Mouse (Mus musculus): ENCODE measurements around the gene Ifit1bl1.
"Not testable (repeated sequence)": the region's sequence is repeated elsewhere in the genome, so short reads cannot be mapped to it uniquely, and the experiment has no call there.

Gene Ifit1bl1

GRCm38 (mm10) chr19:34601888-34602287, at the start of gene Ifit1bl1:
Gene Ifit1bl1, minus strand, starts transcription at chr19:34601956.
- not testable (repeated sequence) for DNase-seq

DNA sequence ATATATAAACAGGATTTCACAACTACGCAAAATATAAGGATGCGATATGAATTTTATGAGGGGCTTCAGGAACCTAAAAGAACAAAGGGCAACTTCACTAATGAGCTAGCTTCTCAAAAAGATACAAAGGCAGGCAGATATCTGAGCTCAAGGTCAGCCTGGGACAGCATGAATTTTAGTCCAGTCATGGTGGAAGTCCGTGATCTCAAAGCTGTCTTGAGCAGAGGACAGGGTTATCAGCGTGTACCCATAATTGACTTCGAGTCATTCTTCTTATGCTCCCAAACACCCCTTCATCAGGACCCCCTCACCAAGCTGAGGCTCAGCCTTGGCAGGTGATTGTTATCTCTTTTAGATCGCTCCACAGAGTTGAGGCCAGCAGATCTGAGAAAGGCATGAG, 49.2 kb upstream of the Ifit1bl1 start:
- DNase-seq, result no peak

DNA sequence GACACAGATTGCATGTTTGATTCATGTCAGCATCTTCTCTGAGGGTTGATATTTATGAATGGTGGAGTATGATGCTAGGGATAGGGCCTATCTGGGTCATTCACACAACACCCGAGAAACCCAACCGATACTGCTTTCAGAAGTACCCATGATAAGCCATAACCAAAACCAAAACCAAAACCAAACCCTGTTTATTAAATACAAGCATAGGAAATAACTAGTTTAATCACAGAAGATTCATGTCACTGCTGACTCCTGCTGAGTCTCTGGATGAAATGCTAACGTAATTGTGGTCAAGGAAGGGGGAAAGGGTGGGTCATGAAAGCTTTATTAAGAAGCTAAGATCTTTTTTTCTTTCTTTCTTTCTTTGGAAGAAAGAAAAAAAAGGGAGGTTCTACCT, 48.5 kb upstream of the Ifit1bl1 start:
- no peak for DNase-seq

GRCm38 (mm10) chr19:34647630-34648029, 45.9 kb upstream of the Ifit1bl1 start:
- not testable (repeated sequence) for DNase-seq

GRCm38 (mm10) chr19:34642616-34643015, 40.9 kb upstream of the Ifit1bl1 start:
- no peak for DNase-seq

GRCm38 (mm10) chr19:34640623-34641022, 38.9 kb upstream of the Ifit1bl1 start, which contains the start of the genes Ifit1bl2 and Ifit1:
Gene Ifit1bl2, minus strand, starts transcription at chr19:34640743.
Gene Ifit1, plus strand, starts transcription at chr19:34640871.
- DNase-seq, result no peak

DNA sequence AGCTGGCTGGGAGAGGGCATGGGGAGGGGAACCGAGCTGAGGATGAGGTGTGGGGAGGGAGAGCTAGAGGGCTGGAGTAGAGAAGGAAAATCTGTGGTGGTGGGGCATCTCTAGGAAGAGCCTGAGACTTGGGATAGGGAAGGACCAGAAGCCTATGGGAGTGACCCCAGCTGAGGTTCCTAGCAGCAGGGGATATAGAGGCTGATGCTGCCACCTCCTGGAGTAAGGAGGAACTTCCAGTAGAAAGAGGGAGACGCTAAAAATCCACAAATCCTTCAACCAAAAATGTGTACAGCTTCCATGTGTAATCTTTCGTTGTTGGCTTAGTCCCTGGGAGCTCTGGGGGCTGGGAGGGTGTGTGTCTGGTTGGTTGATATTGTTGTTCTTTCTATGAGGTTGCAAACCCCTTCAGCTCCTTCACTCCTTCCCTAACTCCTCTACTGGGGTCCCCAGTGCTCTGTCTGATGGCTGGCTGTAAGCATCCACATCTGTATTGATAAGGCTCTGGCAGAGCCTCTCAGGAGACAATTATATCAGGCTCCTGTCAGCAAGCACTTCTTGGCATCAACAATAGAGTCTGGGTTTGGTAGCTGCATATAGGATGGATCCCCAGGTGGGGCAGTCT, 35.3 kb upstream of the Ifit1bl1 start:
- DNase-seq, result peak; percentile 52

GRCm38 (mm10) chr19:34633484-34633883, 31.7 kb upstream of the Ifit1bl1 start:
- no peak for DNase-seq

GRCm38 (mm10) chr19:34631487-34631886, 29.7 kb upstream of the Ifit1bl1 start:
- no peak for DNase-seq

DNA sequence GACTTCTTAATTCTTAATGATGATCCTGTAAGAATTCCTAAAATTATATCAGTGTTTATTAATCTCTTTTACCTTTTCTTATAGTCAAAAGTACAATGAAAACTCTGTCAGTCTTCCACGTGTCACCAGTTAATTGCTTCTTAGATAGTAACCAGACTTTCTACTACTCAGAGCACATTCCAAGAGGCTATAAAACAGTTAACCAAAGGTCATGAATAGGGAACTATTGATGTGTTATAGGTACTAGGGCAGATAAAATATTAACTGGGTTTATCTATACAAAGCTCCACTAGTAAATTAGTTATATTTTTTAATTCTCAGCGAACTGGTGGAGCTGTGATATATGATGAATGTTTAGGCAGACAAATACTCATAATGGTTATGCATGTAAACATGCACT, 25.7 kb upstream of the Ifit1bl1 start:
- no peak for DNase-seq

- DNase-seq, result no peak
Observed at GRCm38 (mm10) chr19:34624663-34625062, 22.9 kb upstream of the Ifit1bl1 start.

GRCm38 (mm10) chr19:34623781-34624180, 22.0 kb upstream of the Ifit1bl1 start:
- no peak for DNase-seq

DNA sequence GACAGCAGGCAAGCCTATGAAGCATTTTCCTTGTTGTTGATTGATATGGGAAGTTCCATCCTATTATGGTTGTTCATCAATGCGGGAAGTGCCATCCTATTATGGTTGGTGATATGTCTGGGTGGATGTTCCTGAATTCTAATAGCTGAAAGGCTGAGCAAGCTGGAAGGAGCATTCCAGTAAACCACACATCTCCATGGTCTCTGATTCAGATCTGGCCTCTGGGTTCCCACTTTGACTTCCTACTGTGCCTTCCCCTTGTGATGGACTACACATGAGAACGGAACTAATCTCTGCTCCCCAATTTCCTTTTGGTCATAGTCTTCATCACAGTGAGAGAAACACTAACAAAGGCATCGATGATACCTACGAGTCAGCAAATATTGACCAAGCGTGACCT, 19.1 kb upstream of the Ifit1bl1 start:
- no peak for DNase-seq

GRCm38 (mm10) chr19:34612243-34613001, 10.7 kb upstream of the Ifit1bl1 start:
- DNase-seq, result not testable (repeated sequence)

DNA sequence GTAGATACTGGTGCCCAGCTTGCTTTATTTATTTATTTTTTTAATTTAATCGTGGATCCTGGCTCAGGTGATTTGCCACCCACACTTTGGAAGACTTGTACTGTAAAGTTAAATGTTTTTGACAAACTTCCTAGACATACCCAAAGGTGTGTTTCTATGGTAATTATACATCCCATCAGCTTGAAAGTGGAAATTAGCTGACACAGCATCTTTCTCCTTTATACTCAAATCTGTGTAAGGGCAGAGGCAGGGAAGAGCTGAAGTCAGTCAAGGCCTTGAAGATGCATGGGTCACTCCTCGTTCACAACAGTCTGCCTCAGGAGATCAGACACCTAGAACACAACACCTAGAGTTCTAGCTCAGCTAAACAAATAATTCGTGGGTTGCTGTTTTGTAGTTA, 8.4 kb upstream of the Ifit1bl1 start:
- DNase-seq, result not testable (repeated sequence)

DNA sequence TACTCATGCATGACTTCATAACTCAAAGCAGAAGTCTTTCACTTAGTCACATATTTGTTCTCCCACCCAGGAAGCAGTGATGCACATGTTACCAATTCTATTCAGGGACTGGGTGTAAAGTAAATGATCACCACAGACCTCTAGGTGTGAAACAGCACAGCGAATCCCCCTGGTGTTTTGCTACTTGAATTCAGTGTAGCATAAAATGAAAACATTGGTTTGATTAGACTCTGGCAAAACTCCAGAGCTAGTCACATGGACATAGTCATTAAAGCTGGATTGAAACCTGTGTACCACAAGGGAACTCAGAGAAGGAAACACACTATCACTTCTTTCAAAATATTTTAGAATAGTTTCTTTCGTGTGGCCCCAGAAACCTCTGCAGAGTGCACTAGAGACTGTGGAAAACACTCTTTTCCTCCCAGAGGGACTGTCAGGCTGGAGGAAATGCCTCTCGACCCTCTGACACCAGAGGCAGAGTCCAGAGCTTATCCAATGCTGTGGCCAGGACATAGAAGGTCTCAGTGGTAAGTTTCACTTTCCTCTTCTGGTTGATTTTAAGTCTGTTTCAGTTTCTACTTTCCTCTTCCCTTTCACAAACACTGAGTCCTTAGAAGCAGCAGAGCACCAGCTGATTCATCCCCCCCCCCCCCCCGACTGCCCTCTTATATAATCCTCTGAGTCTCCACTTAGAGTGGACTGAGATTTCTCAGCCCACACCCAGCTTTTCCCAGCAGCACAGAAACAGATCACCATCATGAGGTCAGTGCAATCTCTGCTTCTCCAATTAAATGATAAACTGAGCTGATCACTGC, 5.7 kb upstream of the Ifit1bl1 start, which contains the start of gene Ifit3b:
TSS of gene Ifit3b (plus strand) at position 734 of the 815 bp plus-strand sequence.
- DNase-seq, result peak; percentile 25

GRCm38 (mm10) chr19:34605472-34605871, 3.7 kb upstream of the Ifit1bl1 start:
- no peak for DNase-seq

- DNase-seq, result not testable (repeated sequence)
Observed at GRCm38 (mm10) chr19:34599250-34599649, 2.5 kb downstream of the Ifit1bl1 start.

DNA sequence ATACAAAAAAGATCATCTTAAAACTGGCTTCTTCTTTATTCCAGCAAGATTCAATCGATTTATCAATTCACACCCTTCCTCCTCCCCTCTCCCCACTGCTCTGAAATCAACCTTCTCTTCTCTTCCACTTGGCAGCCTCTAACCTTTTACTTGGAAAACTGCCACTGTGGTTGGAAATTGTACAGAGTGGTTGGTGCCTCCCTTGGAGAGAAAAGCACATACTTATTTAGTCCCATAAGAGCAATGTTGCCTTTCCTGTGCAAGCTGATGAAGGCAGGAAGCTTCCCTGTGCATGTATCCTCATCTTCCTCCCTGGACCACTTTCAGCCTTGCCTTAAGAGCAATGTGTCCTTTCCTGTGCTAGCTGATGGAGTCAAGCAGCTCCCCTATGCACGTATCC, 3.4 kb downstream of the Ifit1bl1 start:
- peak; percentile 45 for DNase-seq

DNA sequence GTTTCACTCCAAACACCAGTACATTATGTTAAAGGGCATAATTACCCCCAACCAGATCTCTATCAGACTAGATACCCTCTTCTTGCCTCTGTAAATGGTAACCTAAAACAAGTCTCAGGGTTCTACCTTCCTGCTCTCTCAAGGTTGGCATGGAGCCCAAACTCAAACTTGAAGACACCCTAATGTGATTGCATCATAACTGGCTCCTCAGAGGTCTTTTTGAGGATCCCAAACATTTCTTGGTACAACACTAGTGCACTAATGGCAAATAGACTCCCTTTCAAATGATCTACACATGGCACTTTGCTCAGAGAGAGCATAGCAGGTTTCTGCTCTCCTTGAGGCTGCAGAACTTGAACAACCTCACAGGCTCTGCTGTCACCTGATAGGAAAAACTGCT, 4.9 kb downstream of the Ifit1bl1 start:
- DNase-seq, result no peak

DNA sequence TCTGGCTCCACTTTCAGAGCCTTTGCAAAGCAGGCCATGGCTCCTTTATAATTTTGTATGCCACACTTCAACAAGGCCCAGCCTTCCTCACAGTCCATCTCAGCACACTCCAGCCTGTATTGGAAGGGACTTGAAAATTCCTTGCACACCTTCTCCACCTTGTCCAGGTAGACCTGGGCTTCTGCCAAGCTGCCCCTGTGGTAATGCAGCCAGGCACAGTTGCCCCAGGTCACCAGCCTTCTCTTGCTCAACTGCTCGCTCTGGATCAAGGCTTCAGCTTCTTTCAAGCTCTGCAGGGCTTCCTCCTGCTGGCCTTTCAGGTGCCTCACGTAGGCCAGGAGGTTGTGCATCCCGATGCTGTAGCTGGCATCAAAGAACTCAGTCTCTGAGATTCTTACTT, 7.2 kb downstream of the Ifit1bl1 start:
- not testable (repeated sequence) for DNase-seq

- DNase-seq, result no peak
Observed at GRCm38 (mm10) chr19:34593456-34593855, 8.3 kb downstream of the Ifit1bl1 start.

DNA sequence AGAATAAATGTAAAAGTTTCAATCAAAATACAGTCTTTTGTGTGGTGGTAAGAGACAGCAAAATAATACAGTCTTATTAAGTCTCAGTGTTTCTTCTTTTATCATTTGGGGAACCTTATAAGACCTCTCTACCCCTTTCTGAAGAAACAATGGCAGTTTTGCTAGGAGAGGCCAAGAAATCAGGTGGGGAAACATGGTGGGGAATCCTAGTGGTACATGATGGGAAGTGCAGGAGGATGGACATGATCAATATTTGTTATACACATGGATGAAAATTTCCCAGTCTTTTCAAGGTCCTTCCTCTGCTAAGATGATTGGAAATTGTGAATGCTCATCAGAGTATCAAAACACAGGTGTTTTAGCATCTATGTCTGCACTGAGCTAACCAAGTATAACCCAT, 12.8 kb downstream of the Ifit1bl1 start:
- DNase-seq, result no peak

Data from right cerebral cortex, adult 18-20 months (tissue).